Mouse (Mus musculus): ENCODE measurements around the gene Mocs3. TPM values are rescaled to one million over a fixed set of nuclear protein-coding genes. Genes with fewer than 3 reads are reported as not detected.
A peak's percentile ranks its signal among the peaks of the same experiment; 100 is the strongest.

The Mocs3 gene
- polyA plus RNA-seq, 1 experiment from 2014 or later = 6.9 TPM

DNA sequence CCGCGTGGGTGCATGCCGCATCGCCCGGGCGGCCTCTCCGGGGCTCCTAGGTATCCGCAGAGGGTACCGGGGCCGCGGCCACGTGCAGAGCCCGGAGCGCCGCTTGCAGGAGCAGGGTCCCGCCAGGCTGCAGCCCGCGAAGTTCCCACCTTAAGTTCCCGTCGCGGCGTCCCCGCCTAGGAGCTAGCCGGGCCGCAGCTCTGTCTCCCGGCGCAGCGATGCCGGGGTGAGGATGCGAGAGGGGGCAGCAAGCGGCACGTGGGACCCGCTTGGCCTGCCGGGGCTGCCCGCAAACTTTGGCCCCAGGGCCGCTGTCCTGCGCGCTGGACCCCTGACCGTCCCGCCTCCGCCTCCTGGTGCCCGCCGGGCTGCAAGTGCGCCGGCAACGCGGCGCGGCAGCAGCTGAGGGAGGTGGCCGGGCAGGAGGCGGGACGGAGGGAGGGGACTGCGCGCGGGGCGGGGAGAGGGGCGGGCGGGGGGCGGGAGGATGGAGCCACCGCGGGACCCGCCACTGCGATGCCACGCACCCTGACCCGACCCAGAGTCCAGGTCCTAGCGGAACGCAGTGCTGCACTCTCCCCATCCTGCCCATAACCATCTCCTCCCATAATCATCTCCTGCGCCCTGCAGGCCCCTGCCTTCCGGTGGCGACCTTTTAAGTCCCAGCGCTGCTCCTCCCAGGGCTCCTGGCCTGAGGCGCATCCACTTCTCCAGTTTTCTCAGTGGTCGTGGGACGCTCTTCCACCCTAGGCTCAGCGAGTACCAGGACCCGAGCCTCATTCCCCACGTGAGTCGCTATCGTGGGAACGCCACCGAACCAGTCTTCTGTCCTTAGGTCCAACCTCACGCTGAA is 50.5 kb downstream of the Mocs3 start:
- 1% methylated on average over 65 of the region's 82 CpGs for WGBS
- Histone ChIP-seq H3K27me3 (replicated peaks; ENCODE audit: control insufficient read depth, insufficient read depth, low read length) (peaks cover 10% of the 10 kb centered on the region; the same call in 1 of the 2 replicates), H3K4me1 (replicated peaks; ENCODE audit: control insufficient read depth, insufficient read depth, low read length) (peaks cover 23% of the 10 kb centered on the region), H3K36me3 (ENCODE audit: control insufficient read depth, insufficient read depth) (no peaks in the 10 kb centered on the region), H3K9ac (replicated peaks; ENCODE audit: low read depth, low read length) (peak overlapping the region; percentile 57), H3K27ac (ENCODE audit: low read length) (no peak overlapping the region), H3K4me3 (replicated peaks; ENCODE audit: low read length) (peak overlapping the region; percentile 53), H3K9me3 (ENCODE audit: control insufficient read depth, low read length) (peaks cover 4% of the 10 kb centered on the region; the same call in 1 of the 2 replicates), H3K4me2 (ENCODE audit: low read length) (peak overlapping the region; percentile 59)
- ATAC-seq = peak; percentile 68

DNA sequence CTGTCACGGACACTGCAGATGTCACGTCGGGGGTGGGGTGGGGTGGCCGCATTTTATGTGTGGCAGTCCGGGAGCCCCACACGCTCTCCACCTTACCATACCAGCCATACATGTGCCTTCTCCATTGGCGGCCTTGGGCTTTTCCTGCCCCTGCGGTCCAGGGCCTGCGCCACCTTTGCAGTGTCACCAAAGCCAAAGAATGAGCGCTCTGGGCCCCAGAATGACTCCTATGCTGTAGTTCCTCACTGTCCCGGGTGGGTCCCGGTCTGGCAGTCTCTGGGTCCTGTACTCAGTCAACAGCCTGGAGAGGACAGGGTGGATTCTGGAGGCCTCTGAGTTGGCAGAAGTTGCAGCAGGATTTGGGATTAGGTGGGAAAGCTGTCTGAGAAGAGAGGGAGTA is 51.2 kb downstream of the Mocs3 start, which contains the start of gene Kcng1:
Gene Kcng1, minus strand, starts transcription at position 155 of the 400 bp plus-strand sequence.
- peak within 1 kb of the TSS; percentile 53 for H3K4me3 ChIP-seq (replicated peaks; ENCODE audit: low read length)
- H3K36me3 ChIP-seq (ENCODE audit: control insufficient read depth, insufficient read depth) = no peaks in the 10 kb centered on the region
- WGBS = 12% methylated on average over 12 of the region's 12 CpGs
- H3K9me3 ChIP-seq (ENCODE audit: control insufficient read depth, low read length) = peaks cover 4% of the 10 kb centered on the region; the same call in 1 of the 2 replicates
- peaks cover 22% of the 10 kb centered on the region for H3K4me1 ChIP-seq (replicated peaks; ENCODE audit: control insufficient read depth, insufficient read depth, low read length)
- peak within 1 kb of the TSS; percentile 59 for H3K4me2 ChIP-seq (ENCODE audit: low read length)
- no peak; the same call in 1 of the 2 replicates for ATAC-seq
- H3K27ac ChIP-seq (ENCODE audit: low read length) = no peak within 1 kb of the TSS
- peak within 1 kb of the TSS; percentile 57 for H3K9ac ChIP-seq (replicated peaks; ENCODE audit: low read depth, low read length)
- peaks cover 10% of the 10 kb centered on the region; the same call in 1 of the 2 replicates for H3K27me3 ChIP-seq (replicated peaks; ENCODE audit: control insufficient read depth, insufficient read depth, low read length)

Other genes with a start within 250 kb of the Mocs3 start
- 0.26 and 0.37 TPM in 2 replicates for gene Ripor3, start 220.0 kb upstream of the Mocs3 start, polyA plus RNA-seq (2015; fragmentation: Nextera tagmentation; extraction: Ambion mirVana)
- 6.1 and 6.2 TPM in 2 replicates for gene Pard6b, start 149.6 kb upstream of the Mocs3 start, polyA plus RNA-seq (2015; fragmentation: Nextera tagmentation; extraction: Ambion mirVana)
- gene Adnp, start 23.5 kb upstream of the Mocs3 start, polyA plus RNA-seq (2015; fragmentation: Nextera tagmentation; extraction: Ambion mirVana) = 2.8 and 3.6 TPM in 2 replicates
- 23.8 and 24.4 TPM in 2 replicates for gene Gm20716, start 258 bp upstream of the Mocs3 start, polyA plus RNA-seq (2015; fragmentation: Nextera tagmentation; extraction: Ambion mirVana)
- 56.1 and 65.9 TPM in 2 replicates for gene Dpm1, start within 50 bp of the Mocs3 start, polyA plus RNA-seq (2015; fragmentation: Nextera tagmentation; extraction: Ambion mirVana)
- 15.3 and 16.1 TPM in 2 replicates for gene Kcng1, start 51.1 kb downstream of the Mocs3 start, polyA plus RNA-seq (2015; fragmentation: Nextera tagmentation; extraction: Ambion mirVana)

All from forebrain, embryonic 16.5 days (tissue).